Mouse (Mus musculus): ENCODE measurements around the gene Fscn2. TPM values are rescaled to one million over a fixed set of nuclear protein-coding genes. Genes with fewer than 3 reads are reported as not detected.

Gene Fscn2
- polyA plus RNA-seq, 2 experiments, result not detected

- 83% methylated on average over 10 of the region's 10 CpGs for WGBS (ENCODE audit: insufficient replicate concordance)
- no peaks in the 10 kb centered on the region for H3K9me3 ChIP-seq (ENCODE audit: control insufficient read depth, low read length)
- H3K4me2 ChIP-seq (ENCODE audit: low read depth), result no peak overlapping the region
- H3K4me3 ChIP-seq (ENCODE audit: insufficient read depth in 1 of 2, low read depth in 2 of 2, low read length in 2 of 2), result no peak overlapping the region
- no peak for ATAC-seq (ENCODE audit: insufficient read depth)
- no peaks in the 10 kb centered on the region for H3K27me3 ChIP-seq (ENCODE audit: control insufficient read depth, insufficient read depth, low read length)
- no peak for DNase-seq (ENCODE audit: low read depth in 3 of 3, low spot score in 3 of 3)
- H3K36me3 ChIP-seq (replicated peaks; ENCODE audit: control insufficient read depth, insufficient read depth, low read depth), result no peaks in the 10 kb centered on the region
- H3K27ac ChIP-seq, result no peak overlapping the region
- TF ChIP-seq EP300 (IDR thresholded peaks at IDR 0.05; ENCODE audit: low read depth) (no peak), CTCF (IDR thresholded peaks at IDR 0.05; ENCODE audit: low read depth) (no peak)
- H3K9ac ChIP-seq (replicated peaks), result no peak overlapping the region
- peaks cover 9 to 11% of the 10 kb centered on the region in 2 experiments for H3K4me1 ChIP-seq (replicated peaks; ENCODE audit: control insufficient read depth in 2 of 2, insufficient read depth in 2 of 2, low read length in 1 of 2)
These were observed 14.0 kb downstream of the Fscn2 start for GRCm38 (mm10) chr11:120375324-120375723.

GRCm38 (mm10) chr11:120376302-120377160, 15.2 kb downstream of the Fscn2 start:
- TF ChIP-seq CTCF (IDR thresholded peaks at IDR 0.05; ENCODE audit: low read depth), result no peak
- no peak for TF ChIP-seq EP300 (IDR thresholded peaks at IDR 0.05; ENCODE audit: low read depth)
- Histone ChIP-seq H3K36me3 (replicated peaks; ENCODE audit: control insufficient read depth, insufficient read depth, low read depth) (peaks cover 6% of the 10 kb centered on the region), H3K4me1 (replicated peaks; ENCODE audit: control insufficient read depth in 2 of 2, insufficient read depth in 2 of 2, low read length in 1 of 2) (peaks cover 9 to 11% of the 10 kb centered on the region in 2 experiments), H3K27ac (no peak overlapping the region), H3K9me3 (ENCODE audit: control insufficient read depth, low read length) (no peaks in the 10 kb centered on the region), H3K4me2 (ENCODE audit: low read depth) (no peak overlapping the region), H3K9ac (replicated peaks) (no peak overlapping the region), H3K4me3 (ENCODE audit: insufficient read depth in 1 of 2, low read depth in 2 of 2, low read length in 2 of 2) (no peak overlapping the region), H3K27me3 (ENCODE audit: control insufficient read depth, insufficient read depth, low read length) (no peaks in the 10 kb centered on the region)
- WGBS (ENCODE audit: insufficient replicate concordance), result 72% methylated on average over 17 of the region's 17 CpGs
- ATAC-seq (ENCODE audit: insufficient read depth) (no peak), DNase-seq (ENCODE audit: low read depth in 3 of 3, low spot score in 3 of 3) (no peak)

DNA sequence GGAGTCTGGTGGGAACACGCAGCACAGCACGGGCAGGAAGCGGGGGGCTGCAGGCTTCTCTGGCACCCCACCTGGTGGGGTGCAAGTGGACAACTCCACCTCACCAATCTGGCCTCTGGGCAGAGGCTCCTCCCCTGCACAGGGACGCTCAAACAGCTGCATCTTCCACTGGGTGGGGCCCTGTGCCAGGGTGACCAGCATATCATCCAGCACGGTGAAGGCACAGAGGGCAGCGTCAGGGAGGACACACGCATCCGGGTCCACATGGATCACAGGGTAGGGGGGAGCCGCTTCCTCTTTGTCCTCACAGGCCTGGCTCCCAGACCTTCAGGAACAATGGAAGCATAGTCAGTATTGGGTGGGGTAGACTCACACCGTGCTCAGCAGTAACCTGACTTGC, 16.0 kb downstream of the Fscn2 start:
- TF ChIP-seq EP300 (IDR thresholded peaks at IDR 0.05; ENCODE audit: low read depth), result no peak
- TF ChIP-seq CTCF (IDR thresholded peaks at IDR 0.05; ENCODE audit: low read depth), result no peak
- ATAC-seq (ENCODE audit: insufficient read depth) (no peak), DNase-seq (ENCODE audit: low read depth in 3 of 3, low spot score in 3 of 3) (no peak)
- H3K9me3 ChIP-seq (ENCODE audit: control insufficient read depth, low read length), result no peaks in the 10 kb centered on the region
- no peak overlapping the region for H3K9ac ChIP-seq (replicated peaks)
- H3K27me3 ChIP-seq (ENCODE audit: control insufficient read depth, insufficient read depth, low read length), result no peaks in the 10 kb centered on the region
- no peak overlapping the region for H3K27ac ChIP-seq
- WGBS (ENCODE audit: insufficient replicate concordance), result 63% methylated on average over 10 of the region's 10 CpGs
- H3K4me1 ChIP-seq (replicated peaks; ENCODE audit: control insufficient read depth in 2 of 2, insufficient read depth in 2 of 2, low read length in 1 of 2), result peaks cover 9 to 11% of the 10 kb centered on the region in 2 experiments
- H3K4me2 ChIP-seq (ENCODE audit: low read depth), result peak overlapping the region; percentile 100
- no peak overlapping the region for H3K4me3 ChIP-seq (ENCODE audit: insufficient read depth in 1 of 2, low read depth in 2 of 2, low read length in 2 of 2)
- H3K36me3 ChIP-seq (replicated peaks; ENCODE audit: control insufficient read depth, insufficient read depth, low read depth), result peaks cover 12% of the 10 kb centered on the region

DNA sequence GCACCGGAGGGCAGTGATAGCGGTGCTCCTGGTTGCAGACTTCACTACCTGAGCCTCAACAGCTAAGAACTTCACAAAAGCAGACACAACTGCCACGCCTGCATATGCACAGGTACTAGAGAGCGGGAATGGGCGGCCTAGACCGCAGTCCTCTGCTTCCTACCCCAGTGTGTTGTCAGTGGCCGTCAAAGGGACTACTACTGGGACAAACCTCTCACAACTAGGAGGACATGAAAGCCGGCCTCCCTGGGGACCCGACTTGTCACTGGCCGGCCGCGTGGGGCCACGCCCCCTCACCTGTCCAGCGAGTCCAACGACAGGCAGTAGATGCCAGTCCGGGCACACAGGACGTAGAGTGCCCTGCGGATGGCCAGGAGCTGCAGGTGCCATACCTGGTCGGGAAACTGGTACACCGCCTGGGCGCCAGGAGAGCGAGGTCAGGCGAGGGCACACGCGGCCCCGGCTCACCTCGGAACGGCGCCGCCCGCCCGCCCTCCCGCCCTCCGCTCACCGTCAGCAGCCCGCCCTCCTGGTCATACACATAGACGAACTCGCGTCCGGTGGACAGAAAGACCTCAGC, 16.8 kb downstream of the Fscn2 start:
- H3K4me2 ChIP-seq (ENCODE audit: low read depth), result peak overlapping the region; percentile 100
- TF ChIP-seq CTCF (IDR thresholded peaks at IDR 0.05; ENCODE audit: low read depth) (no peak), EP300 (IDR thresholded peaks at IDR 0.05; ENCODE audit: low read depth) (no peak)
- no peaks in the 10 kb centered on the region for H3K9me3 ChIP-seq (ENCODE audit: control insufficient read depth, low read length)
- no peaks in the 10 kb centered on the region for H3K27me3 ChIP-seq (ENCODE audit: control insufficient read depth, insufficient read depth, low read length)
- no peak overlapping the region for H3K27ac ChIP-seq
- DNase-seq (ENCODE audit: low read depth in 3 of 3, low spot score in 3 of 3) (no peak), ATAC-seq (ENCODE audit: insufficient read depth) (peak; percentile 64)
- H3K9ac ChIP-seq (replicated peaks), result peak overlapping the region; percentile 72
- H3K4me1 ChIP-seq (replicated peaks; ENCODE audit: control insufficient read depth in 2 of 2, insufficient read depth in 2 of 2, low read length in 1 of 2), result peaks cover 9 to 11% of the 10 kb centered on the region in 2 experiments
- peak overlapping the region; percentile 70 to 82 for H3K4me3 ChIP-seq (ENCODE audit: insufficient read depth in 1 of 2, low read depth in 2 of 2, low read length in 2 of 2)
- WGBS (ENCODE audit: insufficient replicate concordance), result 3% methylated on average over 40 of the region's 40 CpGs
- peaks cover 19% of the 10 kb centered on the region for H3K36me3 ChIP-seq (replicated peaks; ENCODE audit: control insufficient read depth, insufficient read depth, low read depth)

Measured in liver, embryonic 14.5 days (tissue).